9 mouse cellular contexts compared by ENCODE assay signal in the genomic region with DNA sequence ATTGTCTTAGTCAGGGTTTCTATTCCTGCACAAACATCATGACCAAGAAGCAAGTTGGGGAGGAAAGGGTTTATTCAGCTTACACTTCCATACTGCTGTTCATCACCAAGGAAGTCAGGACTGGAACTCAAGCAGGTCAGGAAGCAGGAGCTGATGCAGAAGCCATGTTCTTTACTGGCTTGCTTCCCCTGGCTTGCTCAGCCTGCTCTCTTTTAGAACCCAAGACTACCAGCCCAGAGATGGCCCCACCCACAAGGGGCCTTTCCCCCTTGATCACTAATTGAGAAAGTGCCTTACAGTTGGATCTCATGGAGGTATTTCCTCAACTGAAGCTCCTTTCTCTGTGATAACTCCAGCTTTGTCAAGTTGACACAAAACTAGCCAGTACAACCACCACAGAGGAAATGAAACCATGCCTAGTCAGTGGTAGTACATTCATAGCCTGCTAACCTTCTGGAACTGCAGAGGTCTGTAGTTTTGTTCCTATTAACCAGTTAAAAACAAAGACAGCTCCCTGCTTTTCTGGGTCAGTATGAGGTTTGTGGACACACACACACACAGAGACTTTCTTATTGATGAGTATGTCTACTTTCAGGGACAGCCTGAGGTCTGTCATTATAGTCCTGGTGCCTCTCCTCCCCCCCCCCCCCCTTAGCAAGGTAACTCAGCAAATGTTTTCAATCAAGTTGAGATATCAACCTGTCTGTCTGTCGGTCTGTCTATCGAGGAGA. TPM values are rescaled to one million over a fixed set of nuclear protein-coding genes. Genes with fewer than 3 reads are reported as not detected.
DNase-seq lines count a peak whose midpoint lies in the region; ATAC-seq and TF ChIP-seq lines count a peak whose summit lies in the region.
"Not testable (repeated sequence)": the region's sequence is repeated elsewhere in the genome, so short reads cannot be mapped to it uniquely, and the experiment has no call there.
"Had no signal": no experiment of that assay in that cellular context is flagged by ENCODE, and none has a peak within 500 bp of the region (broad histone marks: within the 10 kb centered on the region; RNA-seq: fewer than 3 reads in every experiment).

No protein-coding gene starts in this region.

- peak; percentile 82 for DNase-seq in A20 (ENCODE audit: low read depth, low spot score)
- peak; percentile 35 for DNase-seq in c-Kit-positive CD71-positive TER-119-positive erythroid progenitor cells, embryonic 14.5 days (ENCODE audit: low spot score)
- DNase-seq in heart, postnatal 0 days (ENCODE audit: low spot score); kidney, adult 2 months; liver, embryonic 11.5 days (ENCODE audit: low spot score); midbrain, embryonic 10.5 days (ENCODE audit: low spot score): not testable (repeated sequence)

- H3K36me3 ChIP-seq in forebrain, embryonic 15.5 days; heart, postnatal 0 days (replicated peaks; ENCODE audit: control insufficient read depth, insufficient read depth, low read length); kidney, adult 2 months (ENCODE audit: control insufficient read depth, insufficient read depth, low read length); liver, embryonic 11.5 days (ENCODE audit: control insufficient read depth, insufficient read depth, low read length); midbrain, embryonic 10.5 days; neural tube, embryonic 15.5 days: not testable (repeated sequence)

- WGBS in forebrain, embryonic 15.5 days, result 29% methylated on average over 2 of the region's 2 CpGs
- WGBS in heart, postnatal 0 days, result 23% methylated on average over 2 of the region's 2 CpGs
- 34% methylated on average over 2 of the region's 2 CpGs for WGBS in kidney, adult 2 months
- WGBS in liver, embryonic 11.5 days, result 26% methylated on average over 2 of the region's 2 CpGs
- WGBS in midbrain, embryonic 10.5 days, result 59% methylated on average over 2 of the region's 2 CpGs
- WGBS in neural tube, embryonic 15.5 days, result 49% methylated on average over 2 of the region's 2 CpGs

- not testable (repeated sequence) for TF ChIP-seq CTCF in heart, postnatal 0 days (IDR thresholded peaks at IDR 0.05; ENCODE audit: low read depth); kidney, adult 2 months (conservative IDR thresholded peaks at IDR 0.05; ENCODE audit: insufficient read depth, insufficient read length, low read depth, low read length)

- TF ChIP-seq EP300 in heart, postnatal 0 days (IDR thresholded peaks at IDR 0.05; ENCODE audit: low read depth), result not testable (repeated sequence)

- ATAC-seq in forebrain, embryonic 15.5 days (replicated peaks); heart, postnatal 0 days (ENCODE audit: insufficient read depth, low read depth); liver, embryonic 11.5 days (replicated peaks; ENCODE audit: low FRiP score): not testable (repeated sequence)
- ATAC-seq in neural tube, embryonic 15.5 days (ENCODE audit: low FRiP score), result peak; percentile 11

- H3K4me2 ChIP-seq in forebrain, embryonic 15.5 days (replicated peaks), result peak overlapping the region; percentile 69
- peak overlapping the region; percentile 90 for H3K4me2 ChIP-seq in heart, postnatal 0 days (ENCODE audit: low read depth, low read length)
- H3K4me2 ChIP-seq in liver, embryonic 11.5 days, result peak overlapping the region; percentile 82
- peak overlapping the region; percentile 81 for H3K4me2 ChIP-seq in neural tube, embryonic 15.5 days

- H3K9me3 ChIP-seq in forebrain, embryonic 15.5 days; heart, postnatal 0 days (replicated peaks; ENCODE audit: control insufficient read depth, low read length); liver, embryonic 11.5 days (ENCODE audit: control insufficient read depth, low read length); midbrain, embryonic 10.5 days (replicated peaks); neural tube, embryonic 15.5 days (replicated peaks): not testable (repeated sequence)

- not testable (repeated sequence) for H3K27ac ChIP-seq in forebrain, embryonic 15.5 days (replicated peaks)
- peak overlapping the region; percentile 86 for H3K27ac ChIP-seq in heart, postnatal 0 days (ENCODE audit: low read depth)
- H3K27ac ChIP-seq in kidney, adult 2 months (ENCODE audit: insufficient read depth, low read depth, low read length), result peak overlapping the region; percentile 82; the same call in 1 of the 2 replicates
- peak overlapping the region; percentile 94 for H3K27ac ChIP-seq in liver, embryonic 11.5 days (ENCODE audit: low read depth, low read length)
- peak overlapping the region; percentile 91 for H3K27ac ChIP-seq in midbrain, embryonic 10.5 days (replicated peaks)
- peak overlapping the region; percentile 93; the same call in 1 of the 2 replicates for H3K27ac ChIP-seq in neural tube, embryonic 15.5 days (replicated peaks)

- H3K27me3 ChIP-seq in forebrain, embryonic 15.5 days; heart, postnatal 0 days (ENCODE audit: control insufficient read depth, insufficient read depth, low read length); kidney, adult 2 months (replicated peaks; ENCODE audit: control insufficient read depth, insufficient read depth, low read length); liver, embryonic 11.5 days (replicated peaks; ENCODE audit: control insufficient read depth, insufficient read depth, low read length); midbrain, embryonic 10.5 days (ENCODE audit: low read depth, poor library complexity, severe bottlenecking); neural tube, embryonic 15.5 days (replicated peaks): not testable (repeated sequence)

- H3K4me3 ChIP-seq in forebrain, embryonic 15.5 days, result peak overlapping the region; percentile 98
- H3K4me3 ChIP-seq in heart, postnatal 0 days (ENCODE audit: low read depth, low read length), result peak overlapping the region; percentile 94
- H3K4me3 ChIP-seq in kidney, adult 2 months (ENCODE audit: insufficient read depth, low read depth, low read length), result not testable (repeated sequence)
- peak overlapping the region; percentile 89 for H3K4me3 ChIP-seq in liver, embryonic 11.5 days (ENCODE audit: low read depth, low read length)
- H3K4me3 ChIP-seq in midbrain, embryonic 10.5 days, result peak overlapping the region; percentile 81
- H3K4me3 ChIP-seq in neural tube, embryonic 15.5 days (replicated peaks), result peak overlapping the region; percentile 95

- H3K9ac ChIP-seq in forebrain, embryonic 15.5 days (replicated peaks), result peak overlapping the region; percentile 91; the same call in 1 of the 2 replicates
- peak overlapping the region; percentile 85 for H3K9ac ChIP-seq in heart, postnatal 0 days (replicated peaks; ENCODE audit: low read depth, low read length)
- H3K9ac ChIP-seq in liver, embryonic 11.5 days (ENCODE audit: low read depth, low read length), result peak overlapping the region; percentile 89
- peak overlapping the region; percentile 89 for H3K9ac ChIP-seq in neural tube, embryonic 15.5 days (replicated peaks)

- not testable (repeated sequence) for TF ChIP-seq POLR2A in kidney, adult 2 months (IDR thresholded peaks at IDR 0.05; ENCODE audit: low read depth, low read length)

- H3K4me1 ChIP-seq in forebrain, embryonic 15.5 days, result peaks cover 16% of the 10 kb centered on the region
- H3K4me1 ChIP-seq in heart, postnatal 0 days (ENCODE audit: control insufficient read depth, insufficient read depth), result not testable (repeated sequence)
- H3K4me1 ChIP-seq in kidney, adult 2 months (ENCODE audit: control insufficient read depth, insufficient read depth, low read length), result peaks cover 11% of the 10 kb centered on the region
- peaks cover 13% of the 10 kb centered on the region for H3K4me1 ChIP-seq in liver, embryonic 11.5 days (replicated peaks; ENCODE audit: control insufficient read depth, insufficient read depth, low read length)
- H3K4me1 ChIP-seq in midbrain, embryonic 10.5 days, result peaks cover 15% of the 10 kb centered on the region
- peaks cover 17% of the 10 kb centered on the region for H3K4me1 ChIP-seq in neural tube, embryonic 15.5 days

RNA-seq across cellular contexts. Expression of gene Map3k13, which starts 0.9 kb away (rescaled TPM):
- polyA plus RNA-seq in forebrain, embryonic 15.5 days (2015; fragmentation: Nextera tagmentation; extraction: Ambion mirVana), result 5.7 and 5.8 TPM in 2 replicates
- total RNA-seq in heart, postnatal 0 days (2014; rRNA removed; ENCODE audit: low replicate concordance), result 1.0 and 1.4 TPM in 2 replicates
- 0.33 and 0.36 TPM in 2 replicates for polyA plus RNA-seq in heart, postnatal 0 days (2015; fragmentation: Nextera tagmentation; extraction: Ambion mirVana)
- polyA plus RNA-seq in kidney, adult 2 months (2012; rRNA removed), result 4.6 and 4.8 TPM in 2 replicates
- polyA plus RNA-seq in liver, embryonic 11.5 days (2014; fragmentation: Nextera tagmentation; extraction: Ambion mirVana), result 0.55 and 0.59 TPM in 2 replicates
- 2.1 and 4.2 TPM in 2 replicates for polyA plus RNA-seq in midbrain, embryonic 10.5 days (2016; fragmentation: Nextera tagmentation; extraction: Ambion mirVana)
- 4.8 and 5.7 TPM in 2 replicates for polyA plus RNA-seq in neural tube, embryonic 15.5 days (2015; fragmentation: Nextera tagmentation; extraction: Ambion mirVana)
- total RNA-seq: monocyte, adult 5-6 weeks had no signal

RNA-seq across cellular contexts. Expression of gene Ehhadh, which starts 5.6 kb away (rescaled TPM):
- 0.51 and 0.85 TPM in 2 replicates for polyA plus RNA-seq in forebrain, embryonic 15.5 days (2015; fragmentation: Nextera tagmentation; extraction: Ambion mirVana)
- 3.8 and 6.5 TPM in 2 replicates for total RNA-seq in heart, postnatal 0 days (2014; rRNA removed; ENCODE audit: low replicate concordance)
- polyA plus RNA-seq in heart, postnatal 0 days (2015; fragmentation: Nextera tagmentation; extraction: Ambion mirVana), result 3.5 and 4.3 TPM in 2 replicates
- polyA plus RNA-seq in kidney, adult 2 months (2012; rRNA removed), result 224 and 248 TPM in 2 replicates
- polyA plus RNA-seq in liver, embryonic 11.5 days (2014; fragmentation: Nextera tagmentation; extraction: Ambion mirVana), result 5.3 and 6.7 TPM in 2 replicates
- polyA plus RNA-seq in midbrain, embryonic 10.5 days (2016; fragmentation: Nextera tagmentation; extraction: Ambion mirVana), result 2.4 and 2.5 TPM in 2 replicates
- 1.7 and 3.0 TPM in 2 replicates for polyA plus RNA-seq in neural tube, embryonic 15.5 days (2015; fragmentation: Nextera tagmentation; extraction: Ambion mirVana)

Comparison
In these comparisons a context has a peak if more than half of its experiments do, and no peak if none do; other contexts are left out.
1. RNA of gene Ehhadh, which starts 5.6 kb away (polyA plus RNA-seq): 224 to 248 TPM in kidney, adult 2 months; 5.3 to 6.7 TPM in liver, embryonic 11.5 days, 3.5 to 4.3 TPM in heart, postnatal 0 days, 2.4 to 2.5 TPM in midbrain, embryonic 10.5 days, 1.7 to 3.0 TPM in neural tube, embryonic 15.5 days and 0.51 to 0.85 TPM in forebrain, embryonic 15.5 days; every median in the first group is over 10 times any median in the second.
2. Peak in every context shown above with its lines, with median percentiles within 50 percentile points of each other: H3K4me2 ChIP-seq and H3K9ac ChIP-seq.